Mouse (Mus musculus) lung, embryonic 15.5 days (tissue): ENCODE measurements around the gene Otud6a. TPM values are rescaled to one million over a fixed set of nuclear protein-coding genes. Genes with fewer than 3 reads are reported as not detected.

Experiments used
- ATAC-seq: fragments of 200-750 bp; cut with Nextera tagmentation; 2 replicates; pipeline ENCODE4 v1.8.0; 2017; ENCODE audit warnings: moderate number of reproducible peaks, borderline replicate concordance; ENCODE audit not compliant: low FRiP score, low TSS enrichment; ENCODE audit errors: extremely low read depth
- H3K27ac ChIP-seq: fragments of 300-500 bp; sonication (generic); 2 replicates; pipeline ENCODE4 v1.5.1; 2015; ENCODE audit warnings: moderate library complexity, mild to moderate bottlenecking, inconsistent platforms
- H3K27me3 ChIP-seq: fragments of 300-500 bp; sonication (generic); 2 replicates; pipeline ENCODE4 v1.6.1; 2015; ENCODE audit warnings: inconsistent platforms
- H3K36me3 ChIP-seq: fragments of 300-500 bp; sonication (generic); 2 replicates; pipeline ENCODE4 v1.6.1; 2015; ENCODE audit warnings: inconsistent platforms
- H3K4me1 ChIP-seq: fragments of 300-500 bp; sonication (generic); 2 replicates; pipeline ENCODE4 v1.6.1; 2015; ENCODE audit warnings: inconsistent platforms
- H3K4me2 ChIP-seq: fragments of 300-500 bp; sonication (generic); 2 replicates; pipeline ENCODE4 v1.6.1; 2015; ENCODE audit warnings: inconsistent platforms, mild to moderate bottlenecking, moderate library complexity
- H3K4me3 ChIP-seq: fragments of 300-500 bp; sonication (generic); 2 replicates; pipeline ENCODE4 v1.5.1; 2015; ENCODE audit warnings: mild to moderate bottlenecking, inconsistent platforms
- H3K9ac ChIP-seq: fragments of 300-500 bp; sonication (generic); 2 replicates; pipeline ENCODE4 v1.6.1; 2015; ENCODE audit warnings: inconsistent platforms
- H3K9me3 ChIP-seq: fragments of 300-500 bp; sonication (generic); 2 replicates; pipeline ENCODE4 v1.6.1; 2016; ENCODE audit warnings: inconsistent platforms
- WGBS: fragments of 180-500 bp; shearing (Covaris S2); methylation state at CpG from one replicate; pipeline ENCODE4 v1.1.7; 2015; 5-methylcytosine and 5-hydroxymethylcytosine counted together
- microRNA counts: library from miRNA; unstranded; fragments of <30 nt; microRNA quantifications from one replicate; lab custom pipeline; 2016
- microRNA-seq: library from miRNA; unstranded; fragments of <30 nt; microRNA quantifications from one replicate; pipeline ENCODE4, GENCODE M21; 2016
- polyA plus RNA-seq: library from polyadenylated mRNA; unstranded; fragments of >200 nt; fragmentation: Nextera tagmentation; extraction: Ambion mirVana; gene quantifications from 2 replicates; pipeline ENCODE4 v1.2.1, GENCODE M21; 2015

Gene Otud6a
- polyA plus RNA-seq, 1 experiment from 2014 or later, result not detected

GRCm38 (mm10) chrX:100471491-100471890 is 42.7 kb downstream of the Otud6a start:
- no peaks in the 10 kb centered on the region for H3K4me1 ChIP-seq
- H3K36me3 ChIP-seq, result no peaks in the 10 kb centered on the region
- H3K27ac ChIP-seq, result no peak overlapping the region
- WGBS, result 71% methylated on average over 3 of the region's 3 CpGs
- H3K27me3 ChIP-seq, result peaks cover 12% of the 10 kb centered on the region
- no peak overlapping the region for H3K9ac ChIP-seq
- H3K4me3 ChIP-seq, result no peak overlapping the region
- no peak for ATAC-seq
- no peak overlapping the region for H3K4me2 ChIP-seq
- no peaks in the 10 kb centered on the region for H3K9me3 ChIP-seq

- 57% methylated on average over 4 of the region's 4 CpGs for WGBS
- Histone ChIP-seq H3K9me3 (no peaks in the 10 kb centered on the region), H3K4me3 (no peak overlapping the region), H3K4me1 (no peaks in the 10 kb centered on the region), H3K36me3 (no peaks in the 10 kb centered on the region), H3K4me2 (no peak overlapping the region), H3K9ac (no peak overlapping the region), H3K27me3 (peaks cover 8% of the 10 kb centered on the region), H3K27ac (no peak overlapping the region)
- ATAC-seq, result no peak
These were observed 46.9 kb downstream of the Otud6a start for GRCm38 (mm10) chrX:100475569-100476223.

MicroRNA genes within 50 kb of the gene (microRNA counts, 519-probe panel; counts per million panel counts)
- 2,700 counts per million, percentile 68 among the panel's probes with 10 or more counts for microRNA mmu-miR-676 (lab: Ali Mortazavi, UCI)

Small RNA genes lying within 50 kb of the gene (microRNA-seq; reads per million reads assigned to microRNA genes)
- 856 reads per million, percentile 74 among the genes with 10 or more reads in this experiment for gene Mir676

Other genes with a start within 250 kb of the Otud6a start
- gene Awat2, start 13.7 kb downstream of the Otud6a start, polyA plus RNA-seq, result 0.69 and 0.72 TPM in 2 replicates
- 35.4 and 37.6 TPM in 2 replicates for gene Igbp1, start 65.3 kb downstream of the Otud6a start, polyA plus RNA-seq
- not detected in 2 replicates for gene Dgat2l6, start 95.8 kb downstream of the Otud6a start, polyA plus RNA-seq
- not detected in 2 replicates for gene Awat1, start 143.2 kb downstream of the Otud6a start, polyA plus RNA-seq
- gene P2ry4, start 165.9 kb downstream of the Otud6a start, polyA plus RNA-seq, result not detected in 2 replicates
- gene Arr3, start 176.5 kb downstream of the Otud6a start, polyA plus RNA-seq, result not detected in 2 replicates
- 33.6 TPM in 2 replicates for gene Kif4, start 196.7 kb downstream of the Otud6a start, polyA plus RNA-seq
- 103 and 107 TPM in 2 replicates for gene Pdzd11, start 197.6 kb downstream of the Otud6a start, polyA plus RNA-seq